Mouse (Mus musculus) midbrain, postnatal 0 days (tissue): ENCODE measurements around the gene 4931428F04Rik. TPM values are rescaled to one million over a fixed set of nuclear protein-coding genes. Genes with fewer than 3 reads are reported as not detected.
A peak's percentile ranks its signal among the peaks of the same experiment; 100 is the strongest.
"Not testable (repeated sequence)": the region's sequence is repeated elsewhere in the genome, so short reads cannot be mapped to it uniquely, and the experiment has no call there.

Source experiments
- ATAC-seq: fragments of 200-750 bp; cut with Nextera tagmentation; 2 replicates; pipeline ENCODE4 v1.8.0; 2017; ENCODE audit warnings: moderate number of reproducible peaks, mild to moderate bottlenecking, moderate TSS enrichment, moderate library complexity; ENCODE audit not compliant: low FRiP score
- DNase-seq: peaks from one replicate; pipeline ENCODE4 v3.0.0-alpha.2; 2015; ENCODE audit warnings: low spot score
- H3K27ac ChIP-seq: fragments of 300-500 bp; sonication (generic); 2 replicates; pipeline ENCODE4 v1.5.1; 2014; ENCODE audit warnings: low read depth, mild to moderate bottlenecking, low read length, mixed read lengths
- H3K27me3 ChIP-seq: fragments of 300-500 bp; sonication (generic); 2 replicates; pipeline ENCODE4 v1.6.1; 2014; ENCODE audit warnings: low read length, control low read depth, mixed read lengths; ENCODE audit not compliant: insufficient read depth
- H3K36me3 ChIP-seq: fragments of 300-500 bp; sonication (generic); 2 replicates; pipeline ENCODE4 v1.6.1; 2014; ENCODE audit warnings: low read length, control low read depth, mixed read lengths; ENCODE audit not compliant: insufficient read depth
- H3K4me1 ChIP-seq: fragments of 300-500 bp; sonication (generic); 2 replicates; pipeline ENCODE4 v1.6.1; 2014; ENCODE audit warnings: mild to moderate bottlenecking, control low read depth, antibody characterized with exemption, low read length, mixed read lengths; ENCODE audit not compliant: insufficient read depth
- H3K4me2 ChIP-seq: fragments of 300-500 bp; sonication (generic); 2 replicates; pipeline ENCODE4 v1.6.1; 2014; ENCODE audit warnings: low read depth, mild to moderate bottlenecking, low read length, mixed read lengths; ENCODE audit not compliant: poor library complexity, severe bottlenecking
- H3K4me3 ChIP-seq: fragments of 300-500 bp; sonication (generic); 2 replicates; pipeline ENCODE4 v1.5.1; 2014; ENCODE audit warnings: low read depth, mild to moderate bottlenecking, low read length, moderate library complexity
- H3K9ac ChIP-seq: fragments of 300-500 bp; sonication (generic); replicated peaks from 2 replicates; pipeline ENCODE4 v1.6.1; 2014; ENCODE audit warnings: mild to moderate bottlenecking, low read length, moderate library complexity, mixed read lengths; ENCODE audit not compliant: poor library complexity, severe bottlenecking
- H3K9me3 ChIP-seq: fragments of 300-500 bp; sonication (generic); 2 replicates; pipeline ENCODE4 v1.6.1; 2016; ENCODE audit warnings: low read length, control low read depth
- CTCF ChIP-seq: IDR thresholded peaks from 2 replicates; pipeline ENCODE4 v1.5.1; 2016; ENCODE audit warnings: antibody characterized with exemption, mild to moderate bottlenecking
- WGBS: fragments of 180-500 bp; shearing (Covaris S2); extraction: QIAGEN DNeasy Blood & Tissue Kit; methylation state at CpG from one replicate; pipeline ENCODE4 v1.1.7; 2014; 5-methylcytosine and 5-hydroxymethylcytosine counted together
- microRNA counts: library from miRNA; unstranded; fragments of <30 nt; microRNA quantifications from one replicate; lab custom pipeline; 2015
- microRNA-seq: library from miRNA; unstranded; fragments of <30 nt; microRNA quantifications from one replicate; pipeline ENCODE4, GENCODE M21; 2016; ENCODE audit warnings: borderline number of aligned reads
- polyA plus RNA-seq: library from polyadenylated mRNA; unstranded; fragments of >200 nt; fragmentation: Nextera tagmentation; extraction: Ambion mirVana; gene quantifications from 2 replicates; pipeline ENCODE4 v1.2.1, GENCODE M21; 2015
- total RNA-seq: library from RNA; depleted of rRNA; stranded (reverse); fragments of >200 nt; gene quantifications from 2 replicates; pipeline ENCODE4 v1.2.3, GENCODE M21; 2014; rRNA removed

The 4931428F04Rik gene
- total and polyA plus RNA-seq, 2 experiments from 2014 or later = 63.6 to 131 TPM

DNA sequence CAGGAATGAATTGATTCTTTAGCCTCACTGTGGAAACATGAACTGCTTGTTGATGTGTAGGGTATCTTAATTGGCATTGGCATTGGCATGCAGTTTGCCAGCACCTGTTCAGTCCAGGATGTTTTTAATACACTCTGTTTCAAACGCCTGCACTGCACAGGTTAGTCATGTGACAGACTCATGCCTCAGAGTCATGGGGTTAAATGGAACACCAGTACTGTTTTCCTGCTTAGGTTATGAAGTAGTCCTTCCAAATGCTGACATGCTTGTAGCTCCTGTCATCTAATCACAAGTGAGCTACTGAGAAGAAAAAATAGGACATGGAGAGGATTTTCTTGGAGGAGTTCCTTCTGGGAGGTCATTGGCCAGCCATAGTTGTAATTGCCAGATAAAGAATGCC lies 54.5 kb downstream of the 4931428F04Rik start:
- H3K9ac ChIP-seq = no peak overlapping the region
- H3K9me3 ChIP-seq = no peaks in the 10 kb centered on the region
- H3K27me3 ChIP-seq = no peaks in the 10 kb centered on the region
- H3K4me1 ChIP-seq = no peaks in the 10 kb centered on the region
- WGBS = 92% methylated on average over 1 of the region's 1 CpGs
- DNase-seq = no peak
- peaks cover 26% of the 10 kb centered on the region for H3K36me3 ChIP-seq
- no peak overlapping the region for H3K4me2 ChIP-seq
- H3K27ac ChIP-seq = no peak overlapping the region
- H3K4me3 ChIP-seq = no peak overlapping the region
- TF ChIP-seq CTCF = no peak
- no peak for ATAC-seq

DNA sequence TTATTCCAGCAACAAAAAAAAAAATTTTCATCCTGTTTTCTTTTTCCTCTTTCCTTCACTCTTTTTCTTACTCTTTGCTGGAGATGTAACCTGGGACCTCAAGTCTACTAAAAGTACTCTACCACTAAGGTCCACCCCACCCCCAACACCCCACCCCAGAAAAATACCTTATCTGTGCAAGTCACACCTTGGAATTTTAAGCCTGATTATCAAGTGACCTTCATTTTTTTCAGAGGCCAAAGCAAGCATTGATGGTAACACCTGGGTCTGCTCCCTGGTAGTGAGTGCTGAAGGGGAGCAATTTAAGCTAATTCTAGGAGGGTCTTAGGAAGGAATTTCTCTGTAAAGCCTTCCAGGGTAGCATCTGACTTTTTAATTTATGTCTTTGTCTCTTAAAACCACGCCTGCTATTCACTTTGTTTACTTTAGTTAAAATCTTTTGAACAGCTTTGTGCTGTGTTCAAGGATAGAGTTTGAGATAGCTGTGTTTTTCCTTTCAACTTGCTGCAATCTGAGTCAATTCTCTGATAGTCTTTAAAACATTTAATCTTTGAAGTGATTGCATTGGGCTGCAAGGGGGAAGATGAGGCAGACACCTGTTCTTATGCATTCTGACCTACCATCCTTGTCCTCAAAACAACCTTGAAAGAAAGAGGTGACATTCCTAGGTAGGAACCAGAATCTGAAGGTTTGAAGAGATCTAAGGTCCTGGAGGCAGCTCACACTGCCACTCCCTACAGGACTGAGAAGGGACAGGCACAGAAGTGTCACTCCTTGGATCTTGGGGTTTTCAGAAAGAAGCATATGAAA lies 56.3 kb downstream of the 4931428F04Rik start:
- Histone ChIP-seq H3K27me3 (no peaks in the 10 kb centered on the region), H3K9me3 (no peaks in the 10 kb centered on the region), H3K4me1 (no peaks in the 10 kb centered on the region), H3K36me3 (peaks cover 13% of the 10 kb centered on the region), H3K4me3 (no peak overlapping the region), H3K4me2 (no peak overlapping the region), H3K27ac (no peak overlapping the region), H3K9ac (no peak overlapping the region)
- no peak for ATAC-seq
- 79% methylated on average over 1 of the region's 1 CpGs for WGBS
- DNase-seq = no peak
- TF ChIP-seq CTCF = no peak

DNA sequence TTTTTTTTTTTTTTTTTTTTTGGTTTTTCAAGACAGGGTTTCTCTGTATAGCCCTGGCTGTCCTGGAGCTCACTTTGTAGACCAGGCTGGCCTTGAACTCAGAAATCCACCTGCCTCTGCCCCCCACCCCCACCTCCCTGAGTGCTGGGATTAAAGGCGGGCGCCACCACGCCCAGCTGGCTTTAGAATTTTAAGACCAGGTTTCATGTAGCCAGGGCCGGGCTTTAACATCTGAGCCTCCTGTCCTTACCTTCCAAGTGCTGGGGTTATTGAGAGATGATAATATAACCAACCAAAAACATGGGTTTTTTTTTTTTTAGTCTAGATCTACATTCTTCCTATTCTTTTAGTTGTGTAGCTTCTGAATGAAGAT lies 57.4 kb downstream of the 4931428F04Rik start:
- not testable (repeated sequence) for H3K4me3 ChIP-seq
- 87% methylated on average over 4 of the region's 4 CpGs for WGBS
- peaks cover 13% of the 10 kb centered on the region for H3K36me3 ChIP-seq

DNA sequence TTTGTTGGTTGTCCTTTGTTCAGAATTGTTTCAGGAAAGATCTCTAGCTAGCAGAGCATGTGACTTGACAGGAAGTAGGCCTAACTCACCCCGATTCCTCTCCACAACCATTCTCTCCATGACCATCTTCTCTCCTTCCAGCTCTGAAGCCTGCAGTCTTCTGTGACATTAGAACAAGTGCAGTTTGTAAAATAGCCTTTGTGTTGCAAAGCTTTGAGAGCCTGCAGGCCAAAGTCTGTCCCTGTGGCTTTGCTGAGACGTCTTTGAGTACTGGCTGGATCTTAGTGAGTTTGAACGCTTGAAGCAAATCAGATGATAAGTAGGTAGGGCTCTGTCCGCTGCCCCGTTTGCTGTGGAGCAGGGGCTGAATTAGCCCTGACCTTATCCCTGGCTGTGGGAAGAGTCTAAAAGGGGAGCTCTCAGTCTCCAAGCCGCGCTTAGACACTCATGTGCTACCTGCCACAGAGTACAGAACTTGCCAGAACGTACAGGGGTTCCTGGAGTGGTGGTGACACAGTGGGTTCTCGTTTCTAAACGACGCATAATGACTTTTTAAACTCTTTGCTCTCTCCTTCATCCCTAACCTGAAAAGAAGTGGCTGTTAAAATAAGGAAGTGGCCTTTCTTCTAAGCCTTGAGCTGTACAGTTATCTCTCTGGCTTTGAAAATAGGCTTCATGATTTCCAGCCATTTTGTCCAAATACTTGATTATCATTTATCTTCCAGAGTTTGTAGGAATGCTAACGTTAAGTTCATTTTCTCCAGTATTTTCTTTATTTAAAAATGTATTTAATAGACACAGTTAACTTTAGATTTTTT lies 58.0 kb downstream of the 4931428F04Rik start:
- 84% methylated on average over 12 of the region's 12 CpGs for WGBS
- peaks cover 13% of the 10 kb centered on the region for H3K36me3 ChIP-seq
- DNase-seq (no peak), ATAC-seq (no peak)
- no peak overlapping the region for H3K4me2 ChIP-seq
- no peaks in the 10 kb centered on the region for H3K27me3 ChIP-seq
- no peak for TF ChIP-seq CTCF
- no peak overlapping the region for H3K4me3 ChIP-seq
- no peaks in the 10 kb centered on the region for H3K9me3 ChIP-seq
- H3K9ac ChIP-seq = no peak overlapping the region
- H3K4me1 ChIP-seq = no peaks in the 10 kb centered on the region
- H3K27ac ChIP-seq = no peak overlapping the region

More for the DNA sequence above, 57.4 kb downstream of the 4931428F04Rik start:
- H3K4me1 ChIP-seq, H3K4me2 ChIP-seq, H3K27me3 ChIP-seq, DNase-seq, ATAC-seq, H3K9ac ChIP-seq, H3K9me3 ChIP-seq, H3K27ac ChIP-seq: not testable (repeated sequence)

MicroRNAs encoded within 50 kb of the gene (microRNA counts, 519-probe panel; counts per million panel counts)
- 3,684 counts per million, percentile 78 among the panel's probes with 10 or more counts for microRNA mmu-miR-328 (lab: Ali Mortazavi, UCI)

Small RNA genes within 50 kb of the gene (microRNA-seq; reads per million reads assigned to microRNA genes)
- gene Gm27320 = not detected
- 514 reads per million, percentile 65 among the genes with 10 or more reads in this experiment for gene Mir328

Other genes starting within 250 kb of the 4931428F04Rik start
- not detected in 2 replicates for gene Ces3a, start 241.3 kb downstream of the 4931428F04Rik start, total RNA-seq
- gene Ces3a, start 241.3 kb downstream of the 4931428F04Rik start, polyA plus RNA-seq = not detected in 2 replicates
- not detected in 2 replicates for gene Ces3b, start 206.1 kb downstream of the 4931428F04Rik start, total RNA-seq
- not detected in 2 replicates for gene Ces3b, start 206.1 kb downstream of the 4931428F04Rik start, polyA plus RNA-seq
- gene Ces4a, start 158.1 kb downstream of the 4931428F04Rik start, total RNA-seq = not detected in 2 replicates
- 0.06 TPM in 1 of 2 replicates, not detected in the other for gene Ces4a, start 158.1 kb downstream of the 4931428F04Rik start, polyA plus RNA-seq
- 43.9 and 46.1 TPM in 2 replicates for gene Cbfb, start 119.2 kb downstream of the 4931428F04Rik start, total RNA-seq
- gene Cbfb, start 119.2 kb downstream of the 4931428F04Rik start, polyA plus RNA-seq = 16.2 and 17.5 TPM in 2 replicates
- 33.6 and 36.7 TPM in 2 replicates for gene D230025D16Rik, start 64.7 kb downstream of the 4931428F04Rik start, total RNA-seq
- gene D230025D16Rik, start 64.7 kb downstream of the 4931428F04Rik start, polyA plus RNA-seq = 24.6 and 28.3 TPM in 2 replicates
- 14.2 and 17.5 TPM in 2 replicates for gene B3gnt9, start 34.7 kb downstream of the 4931428F04Rik start, total RNA-seq
- 9.5 and 11.5 TPM in 2 replicates for gene B3gnt9, start 34.7 kb downstream of the 4931428F04Rik start, polyA plus RNA-seq
- gene Tradd, start 25.3 kb downstream of the 4931428F04Rik start, total RNA-seq = 7.5 and 8.3 TPM in 2 replicates
- gene Tradd, start 25.3 kb downstream of the 4931428F04Rik start, polyA plus RNA-seq = 7.4 and 8.0 TPM in 2 replicates
- 0.52 and 0.77 TPM in 2 replicates for gene Fbxl8, start 25.2 kb downstream of the 4931428F04Rik start, total RNA-seq
- 0.83 and 0.85 TPM in 2 replicates for gene Fbxl8, start 25.2 kb downstream of the 4931428F04Rik start, polyA plus RNA-seq
- gene Hsf4, start 20.1 kb downstream of the 4931428F04Rik start, total RNA-seq = 0.33 TPM in 1 of 2 replicates, not detected in the other
- 0.43 and 0.59 TPM in 2 replicates for gene Hsf4, start 20.1 kb downstream of the 4931428F04Rik start, polyA plus RNA-seq
- gene Nol3, start 13.7 kb downstream of the 4931428F04Rik start, total RNA-seq = 2.0 and 2.3 TPM in 2 replicates
- 6.5 and 8.1 TPM in 2 replicates for gene Nol3, start 13.7 kb downstream of the 4931428F04Rik start, polyA plus RNA-seq
- 2.0 and 5.1 TPM in 2 replicates for gene Exoc3l, start 6.2 kb upstream of the 4931428F04Rik start, total RNA-seq
- gene Exoc3l, start 6.2 kb upstream of the 4931428F04Rik start, polyA plus RNA-seq = 6.8 and 6.9 TPM in 2 replicates
- 28.2 and 35.7 TPM in 2 replicates for gene E2f4, start 7.8 kb upstream of the 4931428F04Rik start, total RNA-seq
- gene E2f4, start 7.8 kb upstream of the 4931428F04Rik start, polyA plus RNA-seq = 29.1 and 29.3 TPM in 2 replicates
- 0.71 and 1.3 TPM in 2 replicates for gene Elmo3, start 15.7 kb upstream of the 4931428F04Rik start, total RNA-seq
- gene Elmo3, start 15.7 kb upstream of the 4931428F04Rik start, polyA plus RNA-seq = 0.81 and 1.3 TPM in 2 replicates
- gene Lrrc29, start 36.4 kb upstream of the 4931428F04Rik start, total RNA-seq = 2.5 and 4.5 TPM in 2 replicates
- gene Lrrc29, start 36.4 kb upstream of the 4931428F04Rik start, polyA plus RNA-seq = 2.1 and 2.4 TPM in 2 replicates
- gene Tmem208, start 36.5 kb upstream of the 4931428F04Rik start, total RNA-seq = 81.3 and 88.4 TPM in 2 replicates
- gene Tmem208, start 36.5 kb upstream of the 4931428F04Rik start, polyA plus RNA-seq = 129 and 152 TPM in 2 replicates
- 3.8 and 4.4 TPM in 2 replicates for gene Fhod1, start 58.1 kb upstream of the 4931428F04Rik start, total RNA-seq
- 0.48 and 0.56 TPM in 2 replicates for gene Fhod1, start 58.1 kb upstream of the 4931428F04Rik start, polyA plus RNA-seq
- 28.3 and 28.4 TPM in 2 replicates for gene Slc9a5, start 59.0 kb upstream of the 4931428F04Rik start, total RNA-seq
- 12.8 and 14.4 TPM in 2 replicates for gene Slc9a5, start 59.0 kb upstream of the 4931428F04Rik start, polyA plus RNA-seq
- gene Plekhg4, start 83.4 kb upstream of the 4931428F04Rik start, total RNA-seq = 6.3 and 8.7 TPM in 2 replicates
- 1.7 and 2.5 TPM in 2 replicates for gene Plekhg4, start 83.4 kb upstream of the 4931428F04Rik start, polyA plus RNA-seq
- 0.09 and 0.16 TPM in 2 replicates for gene Kctd19, start 123.6 kb upstream of the 4931428F04Rik start, total RNA-seq
- 0.27 TPM in 2 replicates for gene Kctd19, start 123.6 kb upstream of the 4931428F04Rik start, polyA plus RNA-seq
- 0.28 and 0.93 TPM in 2 replicates for gene Lrrc36, start 123.7 kb upstream of the 4931428F04Rik start, total RNA-seq
- 0.86 and 0.99 TPM in 2 replicates for gene Lrrc36, start 123.7 kb upstream of the 4931428F04Rik start, polyA plus RNA-seq
- gene Tppp3, start 181.7 kb upstream of the 4931428F04Rik start, total RNA-seq = 75.0 and 82.8 TPM in 2 replicates
- 159 and 164 TPM in 2 replicates for gene Tppp3, start 181.7 kb upstream of the 4931428F04Rik start, polyA plus RNA-seq
- 32.9 and 47.2 TPM in 2 replicates for gene Zdhhc1, start 207.0 kb upstream of the 4931428F04Rik start, total RNA-seq
- 27.3 and 27.9 TPM in 2 replicates for gene Zdhhc1, start 207.0 kb upstream of the 4931428F04Rik start, polyA plus RNA-seq
- gene Hsd11b2, start 228.9 kb upstream of the 4931428F04Rik start, total RNA-seq = 0.57 and 0.88 TPM in 2 replicates
- gene Hsd11b2, start 228.9 kb upstream of the 4931428F04Rik start, polyA plus RNA-seq = 1.3 and 1.9 TPM in 2 replicates